Mouse (Mus musculus) layer of hippocampus, adult 18-20 months (tissue): ENCODE data around the gene Sept4. TPM values are rescaled to one million over a fixed set of nuclear protein-coding genes. Genes with fewer than 3 reads are reported as not detected.

Experiments
- DNase-seq, 2 experiments: peaks; one replicate each; pipeline ENCODE4 v3.0.0; 2022; ENCODE audit warnings: low spot score in 2 of 2
- total RNA-seq, 2 experiments: library from RNA; stranded (reverse); gene quantifications; 2 replicates each; pipeline ENCODE4 v1.2.3; 2021

The Sept4 gene
- total RNA-seq, 2 experiments from 2014 or later = 172 to 222 TPM

GRCm38 (mm10) chr11:87578249-87578962, 9.7 kb downstream of the Sept4 start:
- DNase-seq = peak; percentile 52 to 69

- peak in 1 of 2 experiments; percentile 47 for DNase-seq
Measured at GRCm38 (mm10) chr11:87578963-87579601, 10.4 kb downstream of the Sept4 start.

- DNase-seq = no peak
Measured at GRCm38 (mm10) chr11:87579713-87580112, 11.0 kb downstream of the Sept4 start.

GRCm38 (mm10) chr11:87580543-87581085, 11.9 kb downstream of the Sept4 start:
- no peak for DNase-seq

GRCm38 (mm10) chr11:87581161-87581865, 12.6 kb downstream of the Sept4 start:
- DNase-seq = no peak

GRCm38 (mm10) chr11:87581933-87582710, 13.4 kb downstream of the Sept4 start:
- peak; percentile 51 to 73 for DNase-seq

GRCm38 (mm10) chr11:87583291-87584034, 14.8 kb downstream of the Sept4 start:
- DNase-seq = no peak

GRCm38 (mm10) chr11:87584711-87585505, 16.2 kb downstream of the Sept4 start:
- DNase-seq = no peak

- no peak for DNase-seq
Measured at GRCm38 (mm10) chr11:87587211-87587874, 18.6 kb downstream of the Sept4 start.

- no peak for DNase-seq
Measured at GRCm38 (mm10) chr11:87589605-87590004, 20.9 kb downstream of the Sept4 start.

GRCm38 (mm10) chr11:87590841-87591525, 22.3 kb downstream of the Sept4 start:
- DNase-seq = peak in 1 of 2 experiments; percentile 54

- peak; percentile 100 for DNase-seq
Measured at GRCm38 (mm10) chr11:87591526-87592353, 23.0 kb downstream of the Sept4 start, which contains the start of gene Mtmr4. Gene Mtmr4 (plus strand): TSS chr11:87592162.

- DNase-seq = no peak
Measured at GRCm38 (mm10) chr11:87592354-87592695, 23.6 kb downstream of the Sept4 start.

GRCm38 (mm10) chr11:87592713-87593598, 24.3 kb downstream of the Sept4 start:
- no peak for DNase-seq

- DNase-seq = peak; percentile 83 to 87
Measured at GRCm38 (mm10) chr11:87595327-87595841, 26.7 kb downstream of the Sept4 start.

- DNase-seq = peak in 1 of 2 experiments; percentile 47
Measured at GRCm38 (mm10) chr11:87595976-87596375, 27.3 kb downstream of the Sept4 start.
